Mouse (Mus musculus): ENCODE data around the gene Mylk4.

Mylk4 gene

DNA sequence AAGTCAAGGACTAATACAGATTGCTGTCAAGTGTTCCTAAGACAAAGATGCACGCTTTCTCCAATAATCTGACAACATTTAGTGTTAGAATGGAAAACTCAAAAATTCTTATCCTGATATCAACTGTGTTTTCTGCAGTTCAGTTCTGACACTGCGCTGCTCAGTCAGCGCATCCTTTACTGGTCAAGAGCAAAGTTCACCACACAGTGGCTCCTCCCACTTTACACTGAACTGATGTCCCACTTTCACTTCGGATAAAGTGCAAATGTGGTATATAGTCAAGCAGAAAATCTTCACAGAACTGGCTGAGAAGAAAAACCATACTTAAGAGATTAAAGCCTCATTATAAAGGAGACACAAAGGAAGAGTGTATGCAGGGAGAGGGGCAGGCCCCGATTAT is 11.4 kb upstream of the Mylk4 start:
- no peak for DNase-seq

DNA sequence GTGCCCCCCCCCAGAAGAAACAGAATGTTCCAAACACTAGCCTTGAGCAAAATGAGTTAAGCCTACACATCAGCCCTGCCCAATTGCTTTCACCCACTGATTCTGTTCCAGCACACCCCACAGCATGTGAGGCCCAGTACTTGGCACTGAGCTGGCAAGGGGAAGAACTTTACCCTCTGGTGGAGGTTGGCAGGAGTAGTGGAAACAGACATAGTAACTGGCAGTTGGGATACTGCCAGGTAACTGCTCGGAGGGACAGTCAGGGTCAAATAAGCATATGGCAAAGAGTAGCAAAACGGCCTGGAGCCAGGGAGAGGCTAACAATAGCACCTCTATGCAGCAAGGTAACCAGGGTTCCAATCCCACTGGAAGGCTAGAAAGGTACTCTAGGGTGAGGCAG is 10.9 kb upstream of the Mylk4 start:
- peak; percentile 20 for DNase-seq

DNA sequence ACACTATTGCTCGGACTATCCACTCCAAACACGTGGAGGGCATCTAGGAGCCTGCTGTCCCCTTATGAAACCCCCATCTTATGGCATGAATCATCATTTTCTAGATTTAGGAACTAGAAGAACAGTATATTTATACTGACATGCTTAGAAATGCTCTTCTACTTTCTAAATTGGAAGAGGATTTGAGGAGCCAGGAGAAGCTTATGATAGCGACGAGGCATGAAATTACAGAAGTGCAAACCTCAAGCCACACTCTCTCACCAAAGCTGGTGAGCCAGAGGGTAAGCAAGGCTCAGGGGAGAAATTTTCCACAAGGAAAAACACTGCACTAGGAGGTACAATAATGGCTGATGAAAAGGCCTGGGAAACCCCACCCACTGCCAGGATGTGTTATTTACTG is 6.0 kb upstream of the Mylk4 start:
- no peak for DNase-seq

DNA sequence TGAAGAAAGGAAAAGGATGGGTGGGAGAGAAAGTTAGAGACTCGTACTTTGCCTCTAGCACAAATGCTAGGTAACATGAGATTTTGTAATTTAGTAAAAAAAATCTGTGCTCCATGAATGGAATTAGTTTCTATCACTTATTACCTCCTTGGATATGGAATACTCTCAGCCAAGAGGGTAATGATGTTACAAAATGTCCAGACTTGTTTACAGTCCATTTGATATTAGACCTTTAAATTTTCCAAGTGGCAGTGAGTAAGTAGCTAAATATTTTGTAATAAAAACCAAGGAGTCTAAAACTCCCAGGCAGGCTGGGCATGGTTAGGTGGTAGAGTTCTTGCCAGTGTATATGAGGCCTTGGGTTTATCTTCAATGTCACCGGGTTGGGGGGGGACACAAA is 3.8 kb upstream of the Mylk4 start:
- no peak for DNase-seq

DNA sequence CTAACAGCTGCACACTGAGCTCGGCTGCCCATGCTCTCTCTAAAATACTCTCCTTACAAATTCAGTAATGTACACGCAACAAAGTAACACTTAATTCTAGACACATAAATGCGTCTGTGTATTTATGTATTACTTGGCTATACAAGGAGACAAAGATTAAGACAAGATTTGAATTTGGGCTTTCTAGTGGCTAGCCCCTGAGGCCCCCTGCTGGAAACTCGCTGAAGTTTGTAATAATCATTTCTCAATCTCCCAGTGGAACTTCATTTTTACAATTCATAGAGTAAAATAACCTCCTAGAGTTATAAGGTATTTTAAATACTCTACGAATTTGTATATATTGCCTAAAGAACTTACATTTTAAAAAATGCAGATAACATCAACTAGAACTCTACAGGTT is 699 bp downstream of the Mylk4 start:
- DNase-seq, result no peak

DNA sequence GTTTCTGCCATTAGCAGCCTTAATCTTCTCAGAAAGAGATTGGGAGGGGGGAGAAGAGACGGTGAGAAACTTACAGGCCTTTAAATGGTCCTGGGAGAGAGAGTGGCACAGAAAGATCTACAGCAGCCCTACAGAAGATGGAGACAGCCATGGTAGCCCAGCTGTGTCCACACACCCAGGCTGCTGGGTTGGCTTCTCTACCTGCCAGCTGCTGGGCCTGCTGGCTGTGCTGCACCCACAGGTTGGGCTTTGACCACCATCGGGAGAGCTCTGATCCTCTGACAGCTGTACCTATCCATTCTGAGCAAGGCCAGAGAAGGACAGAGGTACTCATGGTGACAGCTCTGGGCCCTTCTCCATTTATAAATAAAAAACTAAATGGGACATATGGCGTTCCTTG is 4.9 kb downstream of the Mylk4 start:
- DNase-seq, result no peak

DNA sequence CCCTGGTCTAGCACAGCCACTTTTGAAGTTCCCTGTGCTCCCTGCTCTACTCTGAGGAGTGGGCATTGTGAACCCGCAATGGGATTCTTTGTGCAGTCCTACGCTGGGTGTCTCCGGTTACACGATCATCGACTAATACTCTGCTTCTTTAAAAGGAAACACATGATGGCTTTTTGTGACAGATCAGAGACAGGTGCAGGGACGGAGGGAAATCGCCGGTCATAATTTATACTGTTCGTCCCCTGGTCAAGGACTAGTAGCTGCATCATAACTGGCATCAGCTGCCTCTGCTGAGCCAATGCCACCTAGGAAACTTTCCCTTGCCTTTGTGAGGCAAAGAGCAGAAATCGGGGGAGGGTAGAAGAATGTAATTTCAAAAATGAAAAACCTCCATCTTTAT is 7.4 kb downstream of the Mylk4 start:
- DNase-seq, result no peak

DNA sequence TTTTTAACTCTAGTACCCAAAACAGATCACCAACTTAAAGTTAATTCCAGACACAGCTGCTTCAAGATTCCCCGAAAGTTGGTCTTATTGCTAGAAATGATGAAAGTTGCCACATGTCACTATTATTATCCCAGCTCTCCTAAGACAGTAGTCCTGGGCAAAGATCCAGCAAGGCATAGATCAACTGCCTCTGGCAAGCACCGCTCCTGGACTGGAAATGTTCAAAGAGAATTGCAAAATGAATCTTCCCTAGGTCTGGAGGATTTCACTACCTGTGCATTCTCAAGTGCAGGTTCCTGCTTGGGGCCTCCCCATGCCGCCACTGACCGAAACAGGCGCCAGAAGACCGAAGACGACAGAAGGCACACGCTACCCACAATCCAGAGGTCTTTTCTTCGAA is 7.9 kb downstream of the Mylk4 start:
- no peak for DNase-seq

DNA sequence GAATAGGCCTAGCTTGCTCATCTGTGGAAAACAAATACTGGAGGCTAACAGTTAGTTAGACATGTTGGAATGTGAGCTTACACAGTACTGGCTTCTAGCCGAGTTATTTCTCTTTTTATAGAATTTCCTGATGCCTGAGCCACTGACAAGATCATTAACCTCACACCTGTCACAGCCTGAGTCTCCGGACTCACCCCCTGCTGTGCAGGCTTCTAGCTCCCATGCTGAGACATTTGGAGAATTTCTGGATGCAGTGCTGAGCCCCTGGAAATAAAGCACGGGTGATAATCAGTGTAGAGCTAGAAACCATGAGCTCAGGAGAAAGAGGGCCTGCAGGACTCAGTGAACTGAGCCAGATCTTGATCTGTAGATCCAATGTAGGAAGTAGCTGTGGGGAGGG is 13.8 kb downstream of the Mylk4 start:
- DNase-seq, result no peak

DNA sequence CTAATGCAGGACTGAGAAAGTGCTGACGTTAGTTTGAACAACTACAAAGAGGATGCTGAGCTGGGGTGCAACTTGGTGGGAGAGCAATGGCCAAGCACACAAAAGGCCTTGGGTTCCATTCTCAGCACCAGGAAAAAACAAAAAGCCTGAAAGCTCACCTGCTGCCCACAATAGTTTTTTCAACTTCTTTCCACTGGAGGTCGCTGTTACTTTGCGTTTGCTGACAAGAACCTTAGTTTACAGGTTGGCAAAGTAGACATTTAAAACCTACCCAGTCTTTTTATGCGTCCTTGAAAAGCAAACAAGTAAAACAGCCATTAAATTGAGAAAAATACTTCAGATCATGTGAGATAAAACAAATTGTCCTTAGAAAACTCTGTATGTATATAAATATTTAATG is 15.7 kb downstream of the Mylk4 start:
- peak; percentile 2 for DNase-seq

DNA sequence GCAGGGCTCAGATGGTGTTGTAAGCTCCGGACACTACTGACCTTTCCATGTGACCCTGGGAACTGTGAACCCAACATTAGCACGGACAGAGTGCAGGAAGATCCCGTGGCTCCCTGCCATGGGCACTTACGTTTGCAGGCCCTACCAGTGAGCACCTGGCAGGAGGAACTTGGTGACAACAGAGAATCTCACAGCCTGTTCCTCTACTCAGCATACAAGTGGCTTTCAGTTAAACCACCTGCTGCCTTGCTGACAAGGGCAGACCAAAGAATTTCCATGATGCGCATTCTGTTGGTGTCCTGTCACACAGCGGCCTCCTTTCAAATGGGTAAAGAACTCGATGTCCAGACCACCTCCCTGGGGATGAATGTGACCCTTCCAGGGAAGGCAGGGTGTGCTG is 19.3 kb downstream of the Mylk4 start:
- DNase-seq, result no peak

DNA sequence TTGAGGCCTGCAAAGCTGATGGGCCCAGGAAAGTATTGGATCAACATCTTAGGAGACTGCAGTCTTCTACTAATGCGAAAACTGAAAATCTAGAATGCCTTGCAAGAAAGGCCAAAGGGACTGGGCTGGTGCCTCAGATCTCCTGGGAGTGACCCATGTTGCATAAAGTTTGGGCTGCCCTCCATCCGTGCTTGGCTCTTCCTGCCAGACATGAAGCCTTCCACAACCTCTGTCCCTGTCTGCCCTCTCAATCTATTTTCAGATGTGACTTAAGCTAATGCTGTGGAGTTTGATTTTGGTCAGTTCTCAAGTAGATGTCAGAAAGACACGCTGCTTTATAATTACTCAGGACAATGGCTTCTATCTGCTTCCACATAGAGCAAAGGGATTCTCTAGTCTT is 20.6 kb downstream of the Mylk4 start:
- DNase-seq, result no peak

DNA sequence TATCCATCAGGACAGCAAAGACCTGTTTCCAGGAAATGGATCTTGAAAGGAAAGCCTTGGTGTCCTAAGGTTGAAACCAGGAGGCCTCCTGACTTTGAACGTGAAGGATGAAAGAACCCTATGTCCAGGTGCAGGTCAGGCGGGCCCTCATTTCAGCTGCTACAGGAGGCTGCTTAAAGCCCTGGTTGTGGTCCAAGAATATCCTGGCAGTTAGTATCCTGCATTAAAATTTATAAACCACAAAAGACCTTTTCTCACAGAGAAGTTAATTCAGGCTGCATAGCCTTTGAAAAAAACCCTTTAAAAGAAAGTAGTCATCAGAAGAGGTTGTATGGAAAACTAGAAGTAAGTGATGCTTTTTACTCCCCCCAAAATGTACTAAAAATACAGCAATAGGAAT is 23.0 kb downstream of the Mylk4 start:
- no peak for DNase-seq

DNA sequence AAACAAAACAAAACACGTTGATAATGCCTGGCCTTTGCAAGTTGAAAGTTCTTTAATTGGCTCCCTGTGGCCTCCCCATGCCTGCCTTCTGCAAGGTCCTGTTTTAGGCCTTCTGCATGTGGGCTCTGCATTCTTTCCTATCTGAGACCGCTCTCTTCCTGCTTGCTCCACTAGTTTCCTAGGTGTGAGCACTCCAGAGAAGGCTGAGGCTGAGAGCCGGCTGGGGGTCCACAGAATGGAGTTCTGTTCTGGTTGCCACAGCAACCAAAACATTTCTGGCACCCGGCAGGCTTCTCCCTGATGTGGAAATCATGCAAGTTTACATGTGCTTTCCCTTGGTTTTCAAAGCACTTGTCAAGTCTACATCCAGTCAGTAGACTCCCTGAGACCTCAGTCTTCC is 24.7 kb downstream of the Mylk4 start:
- DNase-seq, result no peak

DNA sequence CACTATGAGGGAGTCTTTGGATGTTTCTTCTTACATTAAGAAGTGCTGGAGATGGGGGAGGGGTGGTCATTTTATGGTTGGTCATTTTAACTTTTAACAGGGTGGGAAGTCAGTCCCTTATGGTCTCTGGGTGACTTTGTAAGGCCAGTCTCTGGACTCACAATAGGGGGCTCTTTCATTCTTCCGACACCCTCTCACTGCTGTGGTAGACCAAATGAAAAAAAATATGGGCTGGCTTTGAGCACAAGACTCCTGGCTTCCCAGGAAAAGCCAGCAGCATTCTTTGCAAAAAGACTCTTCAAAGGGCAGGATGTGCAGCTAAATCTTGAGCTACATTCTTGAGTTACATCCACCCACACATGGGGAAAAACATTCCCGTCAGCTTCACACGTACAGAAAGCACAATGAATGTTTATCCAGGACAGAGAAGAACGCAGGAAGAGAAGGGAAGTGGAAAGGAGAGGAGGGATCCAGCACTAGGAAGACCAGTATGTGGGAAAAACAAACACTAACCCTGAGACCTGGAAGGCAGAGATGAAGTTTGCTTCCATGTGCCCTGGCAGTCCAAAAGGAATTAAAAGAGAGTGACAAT is 31.6 kb downstream of the Mylk4 start:
- no peak for DNase-seq

DNA sequence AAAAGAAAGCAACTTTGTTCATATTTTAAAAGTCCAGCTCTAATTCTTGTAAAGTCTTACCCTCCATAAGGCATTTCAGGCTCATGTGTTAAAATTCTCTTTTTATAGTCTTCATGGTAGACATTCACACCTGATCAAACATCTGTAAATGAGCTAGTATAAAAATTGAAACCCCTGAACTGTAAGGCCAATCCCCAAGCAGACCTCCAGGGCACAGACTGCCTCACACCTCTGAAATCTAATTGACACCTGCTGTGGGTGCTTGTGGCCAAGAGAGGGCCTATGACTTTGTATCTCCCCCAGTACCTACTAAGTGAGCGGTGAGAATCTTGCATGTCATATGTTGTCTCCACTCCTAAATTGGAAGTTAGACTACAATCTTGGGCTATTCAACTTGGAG is 33.2 kb downstream of the Mylk4 start:
- DNase-seq, result no peak

DNA sequence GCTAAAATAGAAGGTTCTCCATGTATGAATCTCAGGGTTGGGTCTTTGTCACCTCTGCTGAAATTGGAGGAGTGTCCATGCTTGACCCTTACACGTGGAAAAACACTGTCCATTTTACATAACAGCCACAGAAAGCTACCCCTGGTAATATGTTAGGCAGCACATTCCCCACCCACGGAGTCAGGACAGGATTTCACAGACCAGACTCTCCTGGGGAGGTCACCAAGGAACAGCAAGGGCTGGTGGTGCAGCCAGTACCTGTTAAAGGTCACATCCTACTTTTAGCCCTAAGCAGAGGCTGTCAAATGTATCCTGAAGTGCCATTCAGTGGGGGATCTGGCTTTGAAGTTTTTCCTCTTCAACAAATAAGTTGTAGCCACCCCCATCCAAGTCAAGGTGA is 35.3 kb downstream of the Mylk4 start:
- no peak for DNase-seq

DNA sequence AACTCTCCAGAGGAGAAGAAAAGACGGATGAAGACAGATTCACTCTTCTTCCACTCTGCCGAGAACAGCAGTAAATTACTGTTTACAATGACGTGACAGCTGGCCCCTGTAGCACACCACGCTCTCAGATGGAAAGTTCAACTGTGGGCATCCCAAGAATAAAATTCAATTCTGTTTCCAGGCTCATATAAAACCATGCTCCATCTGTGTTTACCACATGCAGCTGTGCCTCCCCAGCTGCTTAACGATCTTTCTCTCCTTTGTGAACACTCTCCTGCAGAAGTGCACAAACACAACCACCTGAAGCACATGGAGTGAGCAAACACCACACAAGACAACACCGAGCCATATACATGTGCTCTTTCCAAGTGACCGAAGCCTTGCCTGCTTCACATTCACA is 42.6 kb downstream of the Mylk4 start:
- DNase-seq, result no peak

DNA sequence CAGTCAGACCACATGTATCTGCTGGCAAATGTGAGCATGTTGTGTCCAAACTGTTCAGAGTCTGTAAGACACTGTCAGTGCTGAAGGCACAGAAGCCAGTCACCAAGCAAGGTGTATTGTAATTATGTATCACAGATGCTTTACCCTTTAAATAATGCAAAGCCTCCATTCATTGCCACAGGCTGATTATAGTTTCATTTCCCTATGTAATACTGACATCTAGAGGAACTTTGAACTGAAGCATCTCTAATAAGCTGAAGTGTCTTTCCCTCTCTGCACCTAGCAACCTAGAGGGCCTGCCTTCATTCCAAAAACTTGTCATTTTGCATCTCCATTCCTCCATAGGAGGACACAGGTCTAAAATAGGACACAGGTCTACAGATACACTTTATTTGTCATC is 52.5 kb downstream of the Mylk4 start:
- no peak for DNase-seq

DNA sequence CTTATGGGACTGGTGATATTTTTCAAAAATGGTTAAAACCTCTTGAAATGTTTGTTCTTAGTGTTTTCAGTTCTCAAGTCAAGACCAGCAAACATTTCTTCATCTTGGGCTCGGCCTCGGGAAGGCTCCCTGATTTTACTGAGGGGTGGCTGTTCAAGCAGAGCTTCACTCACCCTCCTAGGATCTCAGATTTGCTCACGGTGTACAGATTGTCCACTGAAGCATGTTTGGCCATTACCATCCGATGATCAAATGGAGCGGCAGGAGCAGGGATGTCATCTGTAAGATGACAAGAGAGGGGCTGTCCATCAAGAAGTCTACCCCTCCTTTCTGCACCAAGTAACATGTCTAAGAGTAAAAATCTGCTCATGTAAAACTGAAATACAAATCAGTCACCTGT is 59.1 kb downstream of the Mylk4 start:
- DNase-seq, result no peak

DNA sequence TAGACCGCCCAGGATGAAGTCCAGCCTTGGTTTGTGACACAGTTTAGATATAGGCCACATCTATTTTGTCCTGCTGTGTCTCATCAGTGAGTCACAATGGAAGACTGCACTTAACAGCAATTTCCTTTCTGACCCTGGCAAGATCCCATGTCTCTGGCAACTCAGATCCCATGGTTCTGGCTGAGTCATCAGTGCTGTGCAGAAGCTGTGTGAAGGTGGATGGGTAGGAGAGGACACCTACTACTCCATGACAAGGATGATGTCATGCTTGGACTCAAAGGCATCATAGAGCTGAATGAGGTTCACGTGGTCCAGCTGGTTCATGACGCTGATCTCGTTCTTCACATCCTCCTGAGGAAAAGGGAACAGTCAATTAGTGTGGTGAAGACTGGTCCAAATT is 62.0 kb downstream of the Mylk4 start:
- DNase-seq, result no peak

DNA sequence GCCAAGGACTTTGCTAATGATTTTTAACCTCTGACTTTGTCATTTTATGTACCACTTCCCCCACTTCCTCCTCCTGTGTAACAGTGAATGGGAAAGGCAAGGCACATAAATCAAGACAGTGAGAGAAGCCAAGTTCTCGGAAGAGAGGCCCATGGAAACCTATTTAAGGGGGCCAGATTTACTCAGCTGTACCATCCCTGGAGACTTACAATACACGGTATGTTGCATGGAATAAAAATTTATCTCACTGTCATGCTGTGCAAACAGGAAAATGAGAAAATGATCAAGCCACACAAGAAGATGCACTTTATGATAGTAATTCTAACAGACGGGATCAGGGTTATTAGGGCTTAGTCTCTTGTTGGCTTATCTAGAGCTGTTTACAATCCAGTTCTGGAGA is 64.5 kb downstream of the Mylk4 start:
- DNase-seq, result no peak

DNA sequence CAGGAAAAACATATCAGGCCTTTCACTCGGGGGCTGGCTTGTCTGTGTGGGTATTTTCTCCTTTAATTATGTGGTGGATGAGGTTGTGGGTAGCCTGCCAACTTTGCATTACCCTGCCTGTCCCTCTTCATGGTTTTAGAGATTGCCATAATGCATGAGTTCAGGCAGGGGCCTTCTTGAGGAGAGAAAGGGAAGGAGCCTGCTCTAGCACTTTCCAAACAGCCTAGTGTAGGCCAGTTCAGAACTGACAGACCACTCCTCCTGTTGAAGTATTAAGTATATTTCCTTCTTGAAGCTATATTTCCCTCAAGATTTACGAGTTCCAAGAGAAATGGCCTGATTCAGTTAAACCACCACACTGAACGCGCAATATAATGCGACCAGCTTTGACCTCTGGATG is 66.0 kb downstream of the Mylk4 start:
- DNase-seq, result no peak

DNA sequence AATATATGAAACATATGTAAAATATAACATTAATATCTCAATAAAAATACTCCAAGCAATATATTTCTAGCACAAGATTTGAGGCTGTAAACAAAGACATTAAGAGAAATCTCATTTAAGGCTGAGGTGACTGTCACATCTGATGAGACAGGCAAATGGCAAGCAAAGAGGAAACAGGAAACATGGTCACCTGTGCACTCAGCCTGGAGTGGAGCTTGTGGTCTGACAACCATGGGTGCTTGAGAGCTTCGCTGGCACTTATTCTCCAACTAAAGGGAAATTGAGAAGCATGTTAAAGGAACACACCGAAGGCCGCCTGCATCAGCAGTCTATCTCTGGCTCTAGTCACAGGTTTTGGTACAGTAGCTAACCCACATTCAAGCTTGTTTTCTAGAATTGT is 71.2 kb downstream of the Mylk4 start:
- no peak for DNase-seq

DNA sequence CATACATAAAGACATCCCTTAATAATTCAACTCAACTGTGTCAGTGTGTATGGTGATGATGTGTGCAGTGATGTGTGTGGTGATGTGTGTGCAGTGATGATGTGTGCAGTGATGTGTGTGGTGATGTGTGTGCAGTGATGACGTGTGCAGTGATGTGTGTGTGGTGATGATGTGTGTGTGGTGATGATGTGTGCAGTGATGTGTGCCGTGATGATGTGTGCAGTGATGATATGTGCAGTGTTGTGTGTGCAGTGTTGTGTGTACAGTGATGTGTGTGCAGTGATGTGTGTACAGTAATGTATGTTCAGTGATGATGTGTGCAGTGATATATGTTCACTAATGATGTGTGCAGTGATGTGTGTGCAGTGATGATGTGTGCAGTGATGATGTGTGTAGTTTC is 75.9 kb downstream of the Mylk4 start:
- DNase-seq, result no peak

DNA sequence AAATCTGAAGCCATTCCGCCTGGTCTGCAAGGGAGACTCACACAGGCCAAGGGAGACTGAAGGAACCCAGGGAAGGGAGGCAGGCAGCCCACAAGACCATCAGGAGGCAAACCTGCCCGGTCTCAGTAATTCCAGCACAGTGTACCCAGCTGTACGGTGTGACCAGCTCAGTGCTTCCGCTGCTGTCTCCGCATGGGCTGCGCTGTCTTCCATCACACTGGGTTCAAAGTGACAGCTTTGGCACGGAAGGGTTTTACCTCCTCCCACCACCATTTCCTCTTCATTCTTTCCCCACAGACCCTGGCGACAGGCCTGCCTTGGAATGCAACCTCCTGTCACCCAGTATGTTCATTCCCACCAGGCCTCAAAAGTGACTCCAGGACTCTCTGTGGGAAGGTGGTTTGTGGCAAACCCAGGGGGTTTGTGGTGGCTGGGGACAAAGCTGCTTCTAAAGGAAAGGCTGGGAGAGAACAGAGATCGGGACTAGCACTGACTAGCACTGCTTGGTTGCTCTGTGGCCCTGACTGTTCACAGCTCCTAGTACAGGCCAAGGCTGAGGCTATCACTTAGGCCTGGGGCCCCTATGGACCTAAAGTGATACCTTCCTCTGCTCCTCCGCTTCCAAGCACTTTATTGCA is 77.0 kb downstream of the Mylk4 start:
- DNase-seq, result no peak
